In genomic region chr8:95703461-95704260, GRCm38 (mm10) we compare ENCODE assay signal across 8 mouse cellular contexts. TPM values are rescaled to one million over a fixed set of nuclear protein-coding genes. Genes with fewer than 3 reads are reported as not detected.
A peak's percentile ranks its signal among the peaks of the same experiment; 100 is the strongest.
DNase-seq lines count a peak whose midpoint lies in the region; ATAC-seq and TF ChIP-seq lines count a peak whose summit lies in the region.

No protein-coding gene starts in this region.

- H3K27me3 ChIP-seq in forebrain, embryonic 13.5 days = no peaks in the 10 kb centered on the region
- H3K27me3 ChIP-seq in hindbrain, embryonic 16.5 days (replicated peaks; ENCODE audit: control insufficient read depth, insufficient read depth, low read length) = no peaks in the 10 kb centered on the region
- peaks cover under 1% of the 10 kb centered on the region; the same call in 1 of the 2 replicates for H3K27me3 ChIP-seq in limb, embryonic 13.5 days
- H3K27me3 ChIP-seq in neural tube, embryonic 11.5 days (ENCODE audit: control insufficient read depth, insufficient read depth, low read length) = no peaks in the 10 kb centered on the region

- TF ChIP-seq CTCF in brain, embryonic 14.5 days (IDR thresholded peaks at IDR 0.05; ENCODE audit: borderline replicate concordance, extremely low read depth, insufficient read depth, insufficient read length) = no peak

- H3K4me1 ChIP-seq in forebrain, embryonic 13.5 days = peaks cover 51% of the 10 kb centered on the region
- H3K4me1 ChIP-seq in hindbrain, embryonic 16.5 days (ENCODE audit: control insufficient read depth, insufficient read depth, low read depth, low read length) = peaks cover 42% of the 10 kb centered on the region
- H3K4me1 ChIP-seq in limb, embryonic 13.5 days = peaks cover 19% of the 10 kb centered on the region
- H3K4me1 ChIP-seq in neural tube, embryonic 11.5 days (ENCODE audit: control insufficient read depth, insufficient read depth, low read length) = peaks cover 11% of the 10 kb centered on the region; the same call in 1 of the 2 replicates

- H3K9me3 ChIP-seq in forebrain, embryonic 13.5 days (replicated peaks) = no peaks in the 10 kb centered on the region
- no peaks in the 10 kb centered on the region for H3K9me3 ChIP-seq in hindbrain, embryonic 16.5 days (ENCODE audit: control insufficient read depth, low read length)
- no peaks in the 10 kb centered on the region for H3K9me3 ChIP-seq in limb, embryonic 13.5 days
- no peaks in the 10 kb centered on the region for H3K9me3 ChIP-seq in neural tube, embryonic 11.5 days (ENCODE audit: control insufficient read depth, low read length)

- H3K9ac ChIP-seq in forebrain, embryonic 13.5 days = peak overlapping the region; percentile 84
- peak overlapping the region; percentile 88 for H3K9ac ChIP-seq in hindbrain, embryonic 16.5 days (ENCODE audit: low read depth, low read length)
- peak overlapping the region; percentile 76 for H3K9ac ChIP-seq in limb, embryonic 13.5 days
- peak overlapping the region; percentile 53 for H3K9ac ChIP-seq in neural tube, embryonic 11.5 days (ENCODE audit: low read length)

- H3K4me2 ChIP-seq in forebrain, embryonic 13.5 days = peak overlapping the region; percentile 97
- H3K4me2 ChIP-seq in hindbrain, embryonic 16.5 days (ENCODE audit: low read length) = peak overlapping the region; percentile 80
- H3K4me2 ChIP-seq in limb, embryonic 13.5 days (replicated peaks) = peak overlapping the region; percentile 97
- H3K4me2 ChIP-seq in neural tube, embryonic 11.5 days (ENCODE audit: low read depth) = peak overlapping the region; percentile 92

- WGBS in forebrain, embryonic 13.5 days = 1% methylated on average over 15 of the region's 15 CpGs
- under 1% methylated on average over 14 of the region's 15 CpGs for WGBS in hindbrain, embryonic 16.5 days
- 3% methylated on average over 15 of the region's 15 CpGs for WGBS in limb, embryonic 13.5 days
- WGBS in neural tube, embryonic 11.5 days = 4% methylated on average over 15 of the region's 15 CpGs

- peak overlapping the region; percentile 67 for H3K27ac ChIP-seq in forebrain, embryonic 13.5 days
- peak overlapping the region; percentile 84 for H3K27ac ChIP-seq in hindbrain, embryonic 16.5 days (ENCODE audit: low read depth, low read length)
- H3K27ac ChIP-seq in limb, embryonic 13.5 days = no peak overlapping the region
- H3K27ac ChIP-seq in neural tube, embryonic 11.5 days (ENCODE audit: low read depth, low read length) = 0 out of 2 replicates have a peak overlapping the region, but pooled peaks have one; percentile 27

- no peak; the same call in 1 of the 2 replicates for TF ChIP-seq POLR2A in brain, embryonic 14.5 days (IDR thresholded peaks at IDR 0.05; ENCODE audit: borderline replicate concordance, extremely low read depth, insufficient read depth, insufficient read length, poor library complexity, severe bottlenecking)

- DNase-seq in adrenal gland, postnatal 14 days = peak; percentile 58
- no peak for DNase-seq in adrenal gland, adult 18-20 months (ENCODE audit: low spot score in 2 of 2)
- peak; percentile 89 for DNase-seq in brain, embryonic 14.5 days (ENCODE audit: low read depth)
- DNase-seq in neural tube, embryonic 11.5 days (ENCODE audit: low spot score) = peak; percentile 87
- no peak for DNase-seq in spleen, postnatal 4 days (ENCODE audit: low spot score in 2 of 2)

- H3K36me3 ChIP-seq in forebrain, embryonic 13.5 days (ENCODE audit: poor library complexity, severe bottlenecking) = peaks cover 14% of the 10 kb centered on the region
- peaks cover 19% of the 10 kb centered on the region for H3K36me3 ChIP-seq in hindbrain, embryonic 16.5 days (ENCODE audit: control insufficient read depth, insufficient read depth, low read length)
- no peaks in the 10 kb centered on the region for H3K36me3 ChIP-seq in limb, embryonic 13.5 days
- H3K36me3 ChIP-seq in neural tube, embryonic 11.5 days (ENCODE audit: control insufficient read depth, insufficient read depth, low read length) = no peaks in the 10 kb centered on the region

- ATAC-seq in forebrain, embryonic 13.5 days = peak; percentile 54
- ATAC-seq in hindbrain, embryonic 16.5 days = peak; percentile 46
- no peak for ATAC-seq in limb, embryonic 13.5 days (ENCODE audit: low FRiP score, low read depth)
- ATAC-seq in neural tube, embryonic 11.5 days (ENCODE audit: insufficient read depth, low FRiP score, low TSS enrichment) = peak; percentile 42

- H3K4me3 ChIP-seq in forebrain, embryonic 13.5 days = peak overlapping the region; percentile 72
- peak overlapping the region; percentile 75 for H3K4me3 ChIP-seq in hindbrain, embryonic 16.5 days (ENCODE audit: low read length)
- peak overlapping the region; percentile 66 for H3K4me3 ChIP-seq in limb, embryonic 13.5 days
- peak overlapping the region; percentile 66 for H3K4me3 ChIP-seq in neural tube, embryonic 11.5 days (ENCODE audit: low read depth, low read length)

RNA-seq across cellular contexts. Expression of gene Setd6, which starts 12.0 kb away (rescaled TPM):
- 24.6 and 26.9 TPM in 2 replicates for total RNA-seq in adrenal gland, postnatal 14 days (2021)
- 10 to 100 TPM; 29.0 to 38.2 TPM for total RNA-seq in adrenal gland, adult 18-20 months (2021)
- 24.9 and 25.0 TPM in 2 replicates for polyA plus RNA-seq in brain, embryonic 14.5 days (2012; rRNA removed)
- polyA plus RNA-seq in forebrain, embryonic 13.5 days (2015; fragmentation: Nextera tagmentation; extraction: Ambion mirVana) = 22.3 and 30.5 TPM in 2 replicates
- 28.0 and 30.6 TPM in 2 replicates for polyA plus RNA-seq in hindbrain, embryonic 16.5 days (2015; fragmentation: Nextera tagmentation; extraction: Ambion mirVana)
- 15.1 and 19.8 TPM in 2 replicates for polyA plus RNA-seq in limb, embryonic 13.5 days (2015; fragmentation: Nextera tagmentation; extraction: Ambion mirVana)
- polyA plus RNA-seq in neural tube, embryonic 11.5 days (2014; fragmentation: Nextera tagmentation; extraction: Ambion mirVana) = 19.3 and 20.2 TPM in 2 replicates

RNA-seq across cellular contexts. Expression of gene Ndrg4, which starts 26.9 kb away (rescaled TPM):
- total RNA-seq in adrenal gland, postnatal 14 days (2021) = 19.8 and 36.4 TPM in 2 replicates
- 10 to 100 TPM; 28.2 to 28.7 TPM for total RNA-seq in adrenal gland, adult 18-20 months (2021)
- polyA plus RNA-seq in brain, embryonic 14.5 days (2012; rRNA removed) = 348 and 357 TPM in 2 replicates
- polyA plus RNA-seq in forebrain, embryonic 13.5 days (2015; fragmentation: Nextera tagmentation; extraction: Ambion mirVana) = 76.9 and 103 TPM in 2 replicates
- 571 and 665 TPM in 2 replicates for polyA plus RNA-seq in hindbrain, embryonic 16.5 days (2015; fragmentation: Nextera tagmentation; extraction: Ambion mirVana)
- polyA plus RNA-seq in limb, embryonic 13.5 days (2015; fragmentation: Nextera tagmentation; extraction: Ambion mirVana) = 15.8 and 17.5 TPM in 2 replicates
- polyA plus RNA-seq in neural tube, embryonic 11.5 days (2014; fragmentation: Nextera tagmentation; extraction: Ambion mirVana) = 69.5 and 87.3 TPM in 2 replicates

Comparison
In these comparisons a context has a peak if more than half of its experiments do, and no peak if none do; other contexts are left out.
1. DNase-seq: peak in adrenal gland, postnatal 14 days (single experiment), brain, embryonic 14.5 days (single experiment) and neural tube, embryonic 11.5 days (single experiment); none in adrenal gland, adult 18-20 months (0 of 2) and spleen, postnatal 4 days (0 of 2).
2. Peak in every context shown above with its lines, with median percentiles within 50 percentile points of each other: H3K4me2 ChIP-seq, H3K4me3 ChIP-seq and H3K9ac ChIP-seq.